14 mouse cellular contexts compared by ENCODE assay signal in genomic region chr6:90754927-90755612, GRCm38 (mm10).
DNase-seq lines count a peak whose midpoint lies in the region; ATAC-seq lines count a peak whose summit lies in the region.
"Had no signal": no experiment of that assay in that cellular context is flagged by ENCODE, and none has a peak within 500 bp of the region (broad histone marks: within the 10 kb centered on the region; RNA-seq: fewer than 3 reads in every experiment).

No protein-coding gene starts in this region.

- peak; percentile 52 to 57 for DNase-seq in cerebellum, postnatal 25 days
- DNase-seq in cerebellum, adult 11 months, result no peak
- no peak for DNase-seq in liver, embryonic 13.5 days
- no peak for DNase-seq in liver, embryonic 11.5 days (ENCODE audit: low spot score)
- DNase-seq in fat pad, adult 2 months (ENCODE audit: extremely low read depth, low read depth, low spot score), result peak; percentile 36
- DNase-seq: adrenal gland, adult 8-10 months; heart, postnatal 36 days; layer of hippocampus, postnatal 36 days had no signal

- no peak for ATAC-seq in liver, embryonic 13.5 days (ENCODE audit: low read depth)
- no peak for ATAC-seq in liver, embryonic 11.5 days (replicated peaks; ENCODE audit: low FRiP score)
- ATAC-seq in megakaryocyte progenitor cell, adult 5-6 weeks (replicated peaks; ENCODE audit: poor library complexity), result peak; percentile 34
- ATAC-seq in forebrain, embryonic 15.5 days (replicated peaks), result no peak
- ATAC-seq: forebrain, embryonic 13.5 days; inflammation-experienced regulatory T-cells, adult 6 months had no signal

- H3K4me2 ChIP-seq in liver, embryonic 13.5 days, result no peak overlapping the region
- no peak overlapping the region for H3K4me2 ChIP-seq in liver, embryonic 11.5 days
- no peak overlapping the region for H3K4me2 ChIP-seq in forebrain, embryonic 15.5 days (replicated peaks)
- H3K4me2 ChIP-seq: embryonic facial prominence, embryonic 12.5 days; forebrain, embryonic 13.5 days had no signal

- no peaks in the 10 kb centered on the region for H3K9me3 ChIP-seq in liver, embryonic 13.5 days (replicated peaks)
- H3K9me3 ChIP-seq in liver, embryonic 11.5 days (ENCODE audit: control insufficient read depth, low read length), result no peaks in the 10 kb centered on the region
- H3K9me3 ChIP-seq in forebrain, embryonic 15.5 days, result no peaks in the 10 kb centered on the region
- H3K9me3 ChIP-seq: embryonic facial prominence, embryonic 12.5 days; forebrain, embryonic 13.5 days; heart, embryonic 10.5 days had no signal

- peaks cover 50% of the 10 kb centered on the region for H3K4me1 ChIP-seq in liver, embryonic 13.5 days (replicated peaks)
- H3K4me1 ChIP-seq in liver, embryonic 11.5 days (replicated peaks; ENCODE audit: control insufficient read depth, insufficient read depth, low read length), result peaks cover 21% of the 10 kb centered on the region
- H3K4me1 ChIP-seq in forebrain, embryonic 15.5 days, result no peaks in the 10 kb centered on the region
- H3K4me1 ChIP-seq: embryonic facial prominence, embryonic 12.5 days had no signal

- WGBS in liver, embryonic 13.5 days (ENCODE audit: insufficient replicate concordance), result 49% methylated on average over 7 of the region's 7 CpGs
- WGBS in liver, embryonic 11.5 days, result 63% methylated on average over 7 of the region's 7 CpGs
- WGBS in forebrain, embryonic 15.5 days, result 83% methylated on average over 7 of the region's 7 CpGs

- H3K9ac ChIP-seq in liver, embryonic 13.5 days, result no peak overlapping the region
- H3K9ac ChIP-seq in liver, embryonic 11.5 days (ENCODE audit: low read depth, low read length), result no peak overlapping the region
- H3K9ac ChIP-seq in forebrain, embryonic 15.5 days (replicated peaks), result no peak overlapping the region
- H3K9ac ChIP-seq: embryonic facial prominence, embryonic 12.5 days; forebrain, embryonic 13.5 days had no signal

- no peak overlapping the region for H3K4me3 ChIP-seq in liver, embryonic 13.5 days (replicated peaks)
- H3K4me3 ChIP-seq in liver, embryonic 11.5 days (ENCODE audit: low read depth, low read length), result no peak overlapping the region
- H3K4me3 ChIP-seq in forebrain, embryonic 15.5 days, result no peak overlapping the region
- H3K4me3 ChIP-seq: embryonic facial prominence, embryonic 12.5 days; forebrain, embryonic 13.5 days; heart, embryonic 10.5 days had no signal

- H3K27ac ChIP-seq in liver, embryonic 13.5 days, result peak overlapping the region; percentile 43; the same call in 1 of the 2 replicates
- H3K27ac ChIP-seq in liver, embryonic 11.5 days (ENCODE audit: low read depth, low read length), result no peak overlapping the region
- H3K27ac ChIP-seq in forebrain, embryonic 15.5 days (replicated peaks), result no peak overlapping the region
- H3K27ac ChIP-seq: embryonic facial prominence, embryonic 12.5 days; forebrain, embryonic 13.5 days had no signal

- no peaks in the 10 kb centered on the region for H3K27me3 ChIP-seq in liver, embryonic 13.5 days
- H3K27me3 ChIP-seq in liver, embryonic 11.5 days (replicated peaks; ENCODE audit: control insufficient read depth, insufficient read depth, low read length), result no peaks in the 10 kb centered on the region
- H3K27me3 ChIP-seq in forebrain, embryonic 15.5 days, result no peaks in the 10 kb centered on the region
- H3K27me3 ChIP-seq: embryonic facial prominence, embryonic 12.5 days; forebrain, embryonic 13.5 days had no signal

- H3K36me3 ChIP-seq in liver, embryonic 13.5 days, result no peaks in the 10 kb centered on the region
- no peaks in the 10 kb centered on the region for H3K36me3 ChIP-seq in liver, embryonic 11.5 days (ENCODE audit: control insufficient read depth, insufficient read depth, low read length)
- H3K36me3 ChIP-seq in forebrain, embryonic 15.5 days, result no peaks in the 10 kb centered on the region
- H3K36me3 ChIP-seq: embryonic facial prominence, embryonic 12.5 days; heart, embryonic 10.5 days had no signal

Comparison
In these comparisons a context has a peak if more than half of its experiments do, and no peak if none do; other contexts are left out.
1. DNase-seq: peak in cerebellum, postnatal 25 days (2 of 2) and fat pad, adult 2 months (single experiment); none in cerebellum, adult 11 months (single experiment), liver, embryonic 13.5 days (single experiment) and liver, embryonic 11.5 days (single experiment).